Mouse (Mus musculus) layer of hippocampus, adult 9-10 months (tissue): Measurements from ENCODE around the gene Nfkbie.

Experiments
- DNase-seq: peaks from one replicate; pipeline ENCODE4 v3.0.0; 2022; ENCODE audit warnings: low spot score

Nfkbie gene

GRCm38 (mm10) chr17:45543115-45543514 lies 12.4 kb upstream of the Nfkbie start:
- no peak for DNase-seq

- no peak for DNase-seq
These were observed 11.3 kb upstream of the Nfkbie start for GRCm38 (mm10) chr17:45544001-45544872.

GRCm38 (mm10) chr17:45544873-45545277 lies 10.6 kb upstream of the Nfkbie start:
- no peak for DNase-seq

GRCm38 (mm10) chr17:45545278-45545961 lies 10.1 kb upstream of the Nfkbie start:
- DNase-seq = no peak

GRCm38 (mm10) chr17:45546941-45547340 lies 8.6 kb upstream of the Nfkbie start:
- no peak for DNase-seq

- DNase-seq = no peak
These were observed 7.9 kb upstream of the Nfkbie start for GRCm38 (mm10) chr17:45547461-45548190.

- DNase-seq = no peak
These were observed 6.7 kb upstream of the Nfkbie start for GRCm38 (mm10) chr17:45548541-45549512.

- DNase-seq = no peak
These were observed 5.8 kb upstream of the Nfkbie start, which contains the start of gene Tmem151b for GRCm38 (mm10) chr17:45549617-45550181. Gene Tmem151b, minus strand, starts transcription at chr17:45549677.

- DNase-seq = no peak
These were observed 5.2 kb upstream of the Nfkbie start for GRCm38 (mm10) chr17:45550253-45550652.

GRCm38 (mm10) chr17:45551249-45551796 lies 4.2 kb upstream of the Nfkbie start:
- DNase-seq = no peak

GRCm38 (mm10) chr17:45551816-45552451 lies 3.6 kb upstream of the Nfkbie start:
- DNase-seq = peak; percentile 81

- no peak for DNase-seq
These were observed 2.4 kb upstream of the Nfkbie start for GRCm38 (mm10) chr17:45553065-45553464.

GRCm38 (mm10) chr17:45554420-45554819 lies 1.1 kb upstream of the Nfkbie start:
- no peak for DNase-seq

GRCm38 (mm10) chr17:45556107-45556489 lies 595 bp downstream of the Nfkbie start:
- DNase-seq = no peak

- no peak for DNase-seq
These were observed 1.2 kb downstream of the Nfkbie start for GRCm38 (mm10) chr17:45556514-45557245.

- no peak for DNase-seq
These were observed 1.8 kb downstream of the Nfkbie start for GRCm38 (mm10) chr17:45557246-45557824.

- no peak for DNase-seq
These were observed 2.7 kb downstream of the Nfkbie start for GRCm38 (mm10) chr17:45557998-45558862.
